Mouse (Mus musculus): ENCODE measurements at regions not wholly inside any gene's neighbourhood (a gene's known extent, or its start where the extent isn't known, plus 50 kb on each side); places are given as distances from the start of the nearest gene placed in this dataset.

GRCm38 (mm10) chr14:80377064-80377463, 393.2 kb downstream of the Olfm4 start:
- WGBS = 36% methylated on average over 1 of the region's 1 CpGs
- H3K9me3 ChIP-seq = no peaks in the 10 kb centered on the region

GRCm38 (mm10) chr14:80391418-80391817, 407.5 kb downstream of the Olfm4 start:
- Histone ChIP-seq H3K36me3 (no peaks in the 10 kb centered on the region), H3K4me3 (replicated peaks) (no peak overlapping the region), H3K27me3 (replicated peaks) (no peaks in the 10 kb centered on the region), H3K4me2 (no peak overlapping the region), H3K4me1 (no peaks in the 10 kb centered on the region), H3K9ac (no peak overlapping the region), H3K9me3 (no peaks in the 10 kb centered on the region), H3K27ac (no peak overlapping the region)
- no peak for ATAC-seq (ENCODE audit: insufficient read depth, low FRiP score, low read depth)
- 82% methylated on average over 2 of the region's 2 CpGs for WGBS

More at GRCm38 (mm10) chr14:80377064-80377463, 393.2 kb downstream of the Olfm4 start:
- Histone ChIP-seq H3K36me3 (no peaks in the 10 kb centered on the region), H3K4me3 (replicated peaks) (no peak overlapping the region), H3K9ac (no peak overlapping the region), H3K27ac (no peak overlapping the region), H3K27me3 (replicated peaks) (no peaks in the 10 kb centered on the region), H3K4me2 (no peak overlapping the region), H3K4me1 (no peaks in the 10 kb centered on the region)
- no peak for ATAC-seq (ENCODE audit: insufficient read depth, low FRiP score, low read depth)

- WGBS = 91% methylated on average over 2 of the region's 2 CpGs
- H3K9me3 ChIP-seq = no peaks in the 10 kb centered on the region
- H3K9ac ChIP-seq = no peak overlapping the region
- no peak overlapping the region for H3K4me2 ChIP-seq
- H3K27ac ChIP-seq = no peak overlapping the region
- H3K27me3 ChIP-seq (replicated peaks) = no peaks in the 10 kb centered on the region
- no peaks in the 10 kb centered on the region for H3K4me1 ChIP-seq
- ATAC-seq (ENCODE audit: insufficient read depth, low FRiP score, low read depth) = no peak
- no peak overlapping the region for H3K4me3 ChIP-seq (replicated peaks)
- no peaks in the 10 kb centered on the region for H3K36me3 ChIP-seq
Observed at GRCm38 (mm10) chr14:80408317-80408716, 424.4 kb downstream of the Olfm4 start.

GRCm38 (mm10) chr14:80418810-80419325, 435.0 kb downstream of the Olfm4 start:
- Histone ChIP-seq H3K27me3 (replicated peaks) (no peaks in the 10 kb centered on the region), H3K4me1 (no peaks in the 10 kb centered on the region), H3K9me3 (no peaks in the 10 kb centered on the region), H3K9ac (no peak overlapping the region), H3K27ac (no peak overlapping the region), H3K36me3 (no peaks in the 10 kb centered on the region), H3K4me3 (replicated peaks) (no peak overlapping the region), H3K4me2 (no peak overlapping the region)
- no peak for ATAC-seq (ENCODE audit: insufficient read depth, low FRiP score, low read depth)
- 84% methylated on average over 3 of the region's 3 CpGs for WGBS

- Histone ChIP-seq H3K4me2 (no peak overlapping the region), H3K27ac (no peak overlapping the region), H3K36me3 (no peaks in the 10 kb centered on the region), H3K4me3 (replicated peaks) (no peak overlapping the region), H3K9me3 (no peaks in the 10 kb centered on the region), H3K27me3 (replicated peaks) (no peaks in the 10 kb centered on the region), H3K9ac (no peak overlapping the region), H3K4me1 (no peaks in the 10 kb centered on the region)
- no peak for ATAC-seq (ENCODE audit: insufficient read depth, low FRiP score, low read depth)
Observed at GRCm38 (mm10) chr14:80443820-80444219, 459.9 kb downstream of the Olfm4 start.

GRCm38 (mm10) chr14:80471470-80471869, 487.6 kb downstream of the Olfm4 start:
- no peaks in the 10 kb centered on the region for H3K4me1 ChIP-seq
- H3K9ac ChIP-seq = no peak overlapping the region
- H3K27me3 ChIP-seq (replicated peaks) = no peaks in the 10 kb centered on the region
- ATAC-seq (ENCODE audit: insufficient read depth, low FRiP score, low read depth) = no peak
- no peak overlapping the region for H3K4me2 ChIP-seq
- no peak overlapping the region for H3K4me3 ChIP-seq (replicated peaks)
- H3K36me3 ChIP-seq = no peaks in the 10 kb centered on the region
- H3K9me3 ChIP-seq = no peaks in the 10 kb centered on the region
- 71% methylated on average over 1 of the region's 1 CpGs for WGBS
- H3K27ac ChIP-seq = no peak overlapping the region

- Histone ChIP-seq H3K36me3 (no peaks in the 10 kb centered on the region), H3K9ac (no peak overlapping the region), H3K27me3 (replicated peaks) (no peaks in the 10 kb centered on the region), H3K4me1 (no peaks in the 10 kb centered on the region), H3K9me3 (no peaks in the 10 kb centered on the region), H3K4me3 (replicated peaks) (no peak overlapping the region), H3K27ac (no peak overlapping the region), H3K4me2 (no peak overlapping the region)
- ATAC-seq (ENCODE audit: insufficient read depth, low FRiP score, low read depth) = no peak
Observed at GRCm38 (mm10) chr14:80479918-80480317, 496.0 kb downstream of the Olfm4 start.

GRCm38 (mm10) chr14:80482771-80483170, 498.9 kb downstream of the Olfm4 start:
- no peaks in the 10 kb centered on the region for H3K9me3 ChIP-seq
- no peak overlapping the region for H3K4me3 ChIP-seq (replicated peaks)
- H3K27me3 ChIP-seq (replicated peaks) = no peaks in the 10 kb centered on the region
- no peak overlapping the region for H3K27ac ChIP-seq
- H3K9ac ChIP-seq = no peak overlapping the region
- no peak overlapping the region for H3K4me2 ChIP-seq
- H3K36me3 ChIP-seq = no peaks in the 10 kb centered on the region
- ATAC-seq (ENCODE audit: insufficient read depth, low FRiP score, low read depth) = no peak
- H3K4me1 ChIP-seq = no peaks in the 10 kb centered on the region
- 79% methylated on average over 3 of the region's 3 CpGs for WGBS

GRCm38 (mm10) chr14:80484256-80484655, 500.4 kb downstream of the Olfm4 start:
- no peaks in the 10 kb centered on the region for H3K36me3 ChIP-seq
- no peak for ATAC-seq (ENCODE audit: insufficient read depth, low FRiP score, low read depth)

GRCm38 (mm10) chr14:80485149-80485548, 501.3 kb downstream of the Olfm4 start:
- Histone ChIP-seq H3K36me3 (no peaks in the 10 kb centered on the region), H3K9ac (no peak overlapping the region), H3K4me2 (no peak overlapping the region), H3K4me1 (no peaks in the 10 kb centered on the region), H3K27me3 (replicated peaks) (no peaks in the 10 kb centered on the region), H3K4me3 (replicated peaks) (no peak overlapping the region), H3K27ac (no peak overlapping the region), H3K9me3 (no peaks in the 10 kb centered on the region)
- no peak for ATAC-seq (ENCODE audit: insufficient read depth, low FRiP score, low read depth)

More at GRCm38 (mm10) chr14:80484256-80484655, 500.4 kb downstream of the Olfm4 start:
- Histone ChIP-seq H3K27ac (no peak overlapping the region), H3K9me3 (no peaks in the 10 kb centered on the region), H3K4me2 (no peak overlapping the region), H3K27me3 (replicated peaks) (no peaks in the 10 kb centered on the region), H3K4me1 (no peaks in the 10 kb centered on the region), H3K4me3 (replicated peaks) (no peak overlapping the region), H3K9ac (no peak overlapping the region)

- H3K9me3 ChIP-seq = no peaks in the 10 kb centered on the region
- 82% methylated on average over 6 of the region's 6 CpGs for WGBS
- no peaks in the 10 kb centered on the region for H3K4me1 ChIP-seq
- no peak overlapping the region for H3K4me3 ChIP-seq (replicated peaks)
- ATAC-seq (ENCODE audit: insufficient read depth, low FRiP score, low read depth) = no peak
- no peaks in the 10 kb centered on the region for H3K36me3 ChIP-seq
- no peaks in the 10 kb centered on the region for H3K27me3 ChIP-seq (replicated peaks)
- H3K9ac ChIP-seq = no peak overlapping the region
- H3K27ac ChIP-seq = no peak overlapping the region
- H3K4me2 ChIP-seq = no peak overlapping the region
Observed at GRCm38 (mm10) chr14:80486605-80487004, 502.7 kb downstream of the Olfm4 start.

GRCm38 (mm10) chr14:80492043-80492900, 508.4 kb downstream of the Olfm4 start:
- Histone ChIP-seq H3K27me3 (replicated peaks) (no peaks in the 10 kb centered on the region), H3K9ac (no peak overlapping the region), H3K36me3 (no peaks in the 10 kb centered on the region), H3K9me3 (no peaks in the 10 kb centered on the region), H3K4me1 (no peaks in the 10 kb centered on the region), H3K27ac (no peak overlapping the region), H3K4me2 (no peak overlapping the region), H3K4me3 (replicated peaks) (no peak overlapping the region)
- ATAC-seq (ENCODE audit: insufficient read depth, low FRiP score, low read depth) = no peak
- 70% methylated on average over 10 of the region's 10 CpGs for WGBS

All from stomach, embryonic 15.5 days (tissue).